Mouse (Mus musculus) thymus, adult 2 months (tissue): Measurements from ENCODE around the gene Mbnl1.

ENCODE experiments used
- CTCF ChIP-seq: fragments of 200-500 bp; IDR thresholded peaks from 2 replicates; pipeline ENCODE4 v1.5.1; 2012; ENCODE audit warnings: mild to moderate bottlenecking, control low read depth, low read length, moderate library complexity, borderline replicate concordance; ENCODE audit not compliant: control insufficient read depth, poor library complexity, insufficient read depth; ENCODE audit errors: extremely low read depth
- POLR2A ChIP-seq: fragments of 200-500 bp; IDR thresholded peaks from 2 replicates; pipeline ENCODE4 v1.6.1; 2012; ENCODE audit warnings: mild to moderate bottlenecking, low read length, control low read depth, moderate library complexity; ENCODE audit not compliant: control insufficient read depth, poor library complexity, insufficient read depth; ENCODE audit errors: extremely low read depth

- TF ChIP-seq POLR2A, result no peak
- no peak for TF ChIP-seq CTCF
Observed at GRCm38 (mm10) chr3:60519337-60519736, 46.7 kb downstream of the Mbnl1 start.
